Mouse (Mus musculus): ENCODE measurements around the gene Atp8a2. TPM values are rescaled to one million over a fixed set of nuclear protein-coding genes. Genes with fewer than 3 reads are reported as not detected.
"Not testable (repeated sequence)": the region's sequence is repeated elsewhere in the genome, so short reads cannot be mapped to it uniquely, and the experiment has no call there.

The Atp8a2 gene
- polyA plus RNA-seq, 1 experiment = 0.70 TPM

DNA sequence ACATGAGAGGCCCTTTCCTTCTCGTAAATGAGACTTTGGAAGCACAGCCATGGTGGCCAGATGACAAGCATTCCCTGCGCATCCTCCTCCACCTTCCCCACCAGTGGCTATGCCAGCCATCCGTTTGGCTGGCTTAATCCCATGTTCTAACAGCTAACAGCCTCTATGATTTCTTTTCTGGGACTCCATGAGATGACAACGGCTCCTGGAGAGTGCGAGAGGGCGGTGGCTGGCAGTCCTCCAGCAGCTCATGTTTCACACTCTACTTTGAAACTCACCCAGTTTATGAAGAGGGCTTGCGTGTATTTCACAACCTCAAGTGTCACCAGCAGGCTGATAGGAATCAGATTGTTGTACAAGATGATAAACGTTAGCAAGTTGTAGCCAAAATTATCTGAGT is 170.3 kb downstream of the Atp8a2 start:
- peak; percentile 31 for DNase-seq (ENCODE audit: low read depth)

DNA sequence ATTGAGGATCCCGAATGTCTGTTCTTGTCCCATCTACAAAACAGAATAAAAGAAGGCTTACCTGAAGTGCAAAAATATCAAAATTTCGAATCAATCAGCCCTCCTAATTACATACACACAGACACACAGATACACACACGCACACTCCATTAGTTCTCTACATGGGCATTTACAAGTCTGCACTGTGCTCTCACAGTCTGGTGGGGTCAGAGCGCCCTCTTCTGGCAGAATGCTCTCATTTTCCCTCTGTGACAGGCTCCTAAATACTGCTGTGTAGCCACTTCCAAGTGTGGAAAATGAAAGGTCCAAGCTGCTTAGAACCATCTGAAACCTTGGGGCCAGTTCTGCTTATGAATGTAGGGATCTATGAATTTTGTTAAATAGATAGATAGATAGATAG is 181.1 kb downstream of the Atp8a2 start:
- DNase-seq (ENCODE audit: low read depth) = peak; percentile 14

DNA sequence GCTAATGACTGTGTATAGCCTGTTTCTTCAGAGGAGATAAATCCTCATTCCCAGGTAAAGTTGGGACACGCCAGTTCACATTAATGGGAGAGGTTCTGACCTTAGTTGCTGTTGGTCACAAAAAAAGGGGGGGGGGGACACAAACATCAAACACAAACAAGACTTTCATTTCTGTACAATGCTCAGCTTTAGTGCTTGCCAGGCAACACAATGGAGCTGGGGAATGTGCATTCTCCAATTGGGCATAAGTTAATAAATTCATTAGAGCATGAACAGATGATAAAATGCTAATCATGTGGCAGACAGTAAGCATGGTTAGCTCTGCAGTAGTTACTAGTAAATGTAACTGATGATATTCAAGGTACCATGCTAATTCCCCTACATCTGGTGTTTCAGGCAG is 195.2 kb downstream of the Atp8a2 start:
- no peak for DNase-seq (ENCODE audit: low read depth)

DNA sequence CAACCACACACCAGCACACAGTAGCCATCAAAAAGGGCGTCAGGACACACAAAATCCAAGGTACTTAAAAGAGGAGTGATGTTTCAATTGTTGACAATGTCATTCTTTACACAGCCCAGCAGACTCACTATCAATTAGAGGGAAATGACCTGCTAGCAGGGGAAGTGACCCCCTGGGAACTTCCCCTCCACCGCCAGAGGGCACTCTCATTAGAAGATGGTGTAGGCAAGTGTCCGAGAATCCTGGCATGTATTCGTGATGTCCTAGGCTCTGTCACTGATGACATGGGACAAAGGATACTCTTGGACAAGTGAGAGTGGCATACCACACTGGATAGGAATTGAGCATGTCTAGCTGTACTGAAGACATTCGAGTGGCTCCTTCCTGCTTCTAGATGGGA is 208.1 kb downstream of the Atp8a2 start:
- DNase-seq (ENCODE audit: low read depth) = no peak

DNA sequence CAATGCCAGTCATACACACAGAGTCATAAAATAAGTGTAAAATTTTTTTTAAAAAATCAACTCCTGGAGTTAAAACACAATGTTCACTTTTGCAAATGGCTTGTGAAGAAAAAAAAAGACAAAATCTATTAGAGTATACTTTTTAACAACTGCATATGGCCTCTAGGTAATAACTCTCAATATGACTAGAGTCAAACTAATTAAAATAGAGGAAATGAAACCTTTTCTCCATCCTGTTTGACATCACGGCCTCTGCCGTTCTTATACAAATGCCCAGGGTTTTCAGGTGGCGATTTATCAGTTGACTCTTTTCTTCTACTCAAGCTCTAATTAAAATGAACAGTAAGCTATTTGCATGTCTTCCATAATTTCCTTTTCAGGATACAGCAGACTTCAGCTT is 209.0 kb downstream of the Atp8a2 start:
- no peak for DNase-seq (ENCODE audit: low read depth)

DNA sequence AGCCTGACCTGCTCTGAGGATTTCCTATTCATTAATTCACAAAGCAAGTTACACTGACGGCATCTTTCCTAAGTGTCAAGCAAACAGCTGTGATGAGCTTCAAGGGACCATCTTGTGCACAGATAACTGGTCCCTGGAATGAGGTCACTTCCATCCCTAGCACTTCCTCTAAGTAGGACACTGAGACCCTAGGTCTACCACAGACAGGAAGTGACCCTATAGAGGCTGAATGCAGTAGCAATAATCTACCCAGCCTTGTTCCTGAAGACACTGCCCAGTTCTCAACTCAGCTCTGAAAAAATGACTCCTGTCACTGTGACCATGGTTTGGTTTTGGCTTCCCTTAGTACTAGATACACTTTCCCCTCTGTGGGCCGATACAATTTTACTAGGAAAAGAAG is 219.0 kb downstream of the Atp8a2 start:
- no peak for DNase-seq (ENCODE audit: low read depth)

DNA sequence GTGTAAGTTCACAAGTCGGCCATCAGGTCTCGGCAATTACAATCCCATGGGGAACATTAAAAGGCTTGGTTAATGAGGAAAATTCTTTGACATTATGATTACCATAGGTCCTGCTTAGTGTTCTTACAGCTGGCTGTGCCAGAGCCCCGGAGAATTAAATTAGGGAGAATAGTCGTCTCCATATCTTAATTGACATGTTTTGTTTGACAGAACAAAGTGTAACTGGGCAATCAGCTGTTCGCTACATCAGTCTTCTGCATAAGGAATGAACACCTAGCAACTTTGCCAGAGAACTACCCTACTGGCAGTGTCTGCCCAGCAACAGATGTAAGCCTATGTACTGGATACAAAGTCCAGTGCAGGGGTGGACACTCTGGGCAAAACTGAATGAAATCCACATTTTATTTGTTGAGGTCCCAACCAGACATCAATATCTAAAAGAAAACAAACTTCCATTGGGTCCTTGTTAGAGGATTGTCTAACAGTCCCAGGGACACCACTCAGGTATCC is 225.7 kb downstream of the Atp8a2 start:
- DNase-seq (ENCODE audit: low read depth) = no peak

DNA sequence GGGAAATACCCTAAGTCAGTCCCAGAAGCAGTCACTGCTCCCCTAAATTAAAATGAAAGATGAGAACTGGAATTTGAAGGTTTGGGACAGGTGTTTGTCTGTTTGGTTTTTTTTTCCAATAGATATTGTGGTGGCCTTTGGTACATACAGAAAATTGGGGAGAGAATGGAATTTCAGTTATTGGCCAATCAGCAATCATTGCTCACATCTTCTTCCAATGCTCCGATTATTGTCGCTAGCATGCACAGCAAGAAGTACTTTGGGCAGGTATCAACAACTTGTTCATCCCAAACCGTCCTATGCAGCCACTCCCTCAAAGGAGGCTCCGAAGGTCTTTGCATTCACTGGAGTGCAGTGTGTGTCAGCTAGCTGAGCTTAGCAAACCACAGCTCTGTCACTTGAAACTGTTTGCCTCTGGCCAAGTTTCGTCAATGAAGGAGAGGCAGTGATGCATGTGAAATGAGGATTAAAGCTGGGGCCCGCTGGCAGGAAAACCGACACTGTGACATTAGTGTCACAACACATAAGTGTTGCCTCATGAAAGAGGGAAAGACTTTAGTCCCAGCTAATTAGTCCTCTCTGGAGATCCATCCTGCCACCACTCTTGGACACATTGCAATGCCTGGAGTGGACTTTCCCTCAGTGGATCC is 227.4 kb downstream of the Atp8a2 start:
- DNase-seq (ENCODE audit: low read depth) = peak; percentile 52

DNA sequence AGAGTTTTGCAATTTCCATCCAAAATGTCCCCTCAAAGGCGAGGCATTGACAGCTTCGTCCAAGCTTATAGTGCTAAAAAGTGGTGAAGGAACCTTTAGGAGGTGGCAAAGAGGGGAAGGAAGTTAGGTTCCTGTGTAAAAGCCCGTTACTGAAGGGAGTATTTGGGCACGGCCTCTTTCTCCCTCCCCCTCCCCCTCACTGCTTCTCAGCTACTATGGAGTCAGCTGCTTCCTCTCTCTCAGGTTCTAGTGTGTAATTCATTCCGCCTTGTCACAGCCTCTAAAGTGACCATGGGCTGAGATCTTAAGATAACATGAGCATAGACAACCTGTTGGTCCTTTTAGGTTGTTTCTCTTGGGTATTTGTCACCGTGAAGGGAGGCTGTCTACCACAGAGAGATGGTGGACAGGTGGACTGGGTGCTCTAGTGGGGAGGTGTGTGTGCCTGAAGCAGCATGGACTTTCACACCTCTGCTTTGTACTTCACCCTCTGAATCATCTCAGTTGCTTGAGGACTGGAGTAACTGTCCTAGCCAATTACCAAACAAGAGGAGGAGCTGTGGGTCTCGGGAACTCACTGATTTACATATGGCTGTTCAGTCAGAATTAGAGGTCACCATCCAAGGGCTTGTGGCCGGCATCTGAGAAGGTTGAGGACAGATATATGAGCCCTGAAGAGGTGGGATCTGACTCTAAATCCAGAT is 229.0 kb downstream of the Atp8a2 start:
- no peak for DNase-seq (ENCODE audit: low read depth)

DNA sequence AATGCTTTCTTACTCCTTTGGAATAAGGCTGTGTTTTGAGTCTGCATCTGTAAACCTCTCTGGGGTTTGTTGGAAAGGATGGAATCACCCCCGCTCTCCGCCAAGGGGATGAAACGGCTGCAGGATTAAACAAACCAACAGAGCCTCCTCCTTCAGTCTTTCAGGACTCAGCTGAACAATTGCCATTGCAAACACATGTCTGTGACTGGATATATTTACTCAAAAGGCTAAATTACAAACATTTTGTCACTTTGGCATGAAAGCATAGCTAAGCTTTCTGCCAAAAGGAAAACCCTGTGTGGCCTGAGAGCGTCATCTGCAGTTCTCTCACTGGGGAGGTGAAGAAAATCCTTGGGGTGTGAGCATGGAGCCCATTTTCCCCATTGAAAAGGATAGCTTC is 230.0 kb downstream of the Atp8a2 start:
- DNase-seq (ENCODE audit: low read depth) = no peak

DNA sequence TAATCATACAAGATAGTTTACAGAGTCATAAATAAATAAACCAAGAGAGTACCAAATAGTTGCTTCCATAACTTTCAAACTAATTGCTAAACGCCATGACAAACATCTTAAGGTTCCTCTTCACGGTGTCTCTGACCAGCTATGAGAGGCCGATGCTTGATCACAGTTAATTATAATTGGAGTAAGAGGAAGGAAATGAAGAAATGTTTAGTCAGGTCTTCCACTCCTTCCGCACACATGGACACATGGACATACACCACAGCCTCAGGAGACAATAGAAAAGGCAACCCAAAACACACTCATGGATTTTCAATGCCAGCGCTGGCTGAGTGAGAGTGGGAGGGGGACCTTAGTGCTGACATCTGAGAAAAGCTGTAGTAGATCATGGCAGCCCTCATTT is 232.4 kb downstream of the Atp8a2 start:
- DNase-seq (ENCODE audit: low read depth) = no peak

DNA sequence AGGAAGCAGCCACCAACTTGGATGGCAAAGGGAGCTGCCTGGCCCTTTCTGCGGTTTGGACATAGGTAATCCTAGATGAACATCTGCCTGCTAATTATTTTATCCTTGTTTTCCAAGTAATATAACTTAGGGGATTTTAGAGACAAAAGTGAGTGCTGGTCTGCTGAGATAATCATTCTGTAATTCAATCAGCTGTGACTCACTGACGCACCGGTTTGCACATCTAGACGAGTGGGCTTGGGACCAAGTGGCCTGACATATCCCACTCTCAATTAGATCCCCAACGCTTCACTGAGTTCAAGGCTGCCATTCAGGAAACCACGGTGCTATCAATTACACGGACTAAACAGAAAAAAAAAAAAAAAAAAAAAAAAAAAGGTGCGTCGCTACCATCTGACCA is 236.0 kb downstream of the Atp8a2 start:
- no peak for DNase-seq (ENCODE audit: low read depth)

DNA sequence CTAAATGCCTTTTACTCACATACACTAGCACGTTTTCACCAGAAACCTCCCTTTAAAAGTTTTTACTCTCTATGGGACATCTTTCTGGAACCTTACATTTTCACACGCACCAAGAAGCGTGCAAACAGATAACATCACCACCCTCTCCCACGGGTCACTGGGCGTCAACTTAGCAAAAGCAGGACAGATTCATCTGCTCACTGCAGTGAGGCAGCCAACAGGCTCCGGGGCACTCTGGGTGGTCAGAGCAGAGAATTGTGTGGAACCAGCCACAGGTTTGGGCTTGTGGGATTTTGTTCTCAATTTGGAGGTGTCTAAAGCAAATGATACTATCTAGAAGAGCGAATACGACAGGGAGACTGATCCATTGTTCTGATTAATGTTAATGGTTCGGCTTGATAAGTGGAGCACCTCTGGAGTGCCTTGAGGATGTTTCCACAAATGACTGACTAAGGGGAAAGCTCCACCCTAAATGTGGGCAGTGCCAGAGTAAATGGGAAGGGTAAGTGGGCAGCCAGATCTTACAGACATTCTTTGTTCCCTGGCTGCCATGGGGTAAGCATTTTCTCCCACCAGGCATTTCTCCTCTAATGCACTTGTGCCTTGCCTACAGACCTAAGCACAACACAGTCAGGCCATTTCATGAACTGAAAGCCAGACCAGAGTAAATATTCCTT is 236.6 kb downstream of the Atp8a2 start:
- DNase-seq (ENCODE audit: low read depth) = no peak

DNA sequence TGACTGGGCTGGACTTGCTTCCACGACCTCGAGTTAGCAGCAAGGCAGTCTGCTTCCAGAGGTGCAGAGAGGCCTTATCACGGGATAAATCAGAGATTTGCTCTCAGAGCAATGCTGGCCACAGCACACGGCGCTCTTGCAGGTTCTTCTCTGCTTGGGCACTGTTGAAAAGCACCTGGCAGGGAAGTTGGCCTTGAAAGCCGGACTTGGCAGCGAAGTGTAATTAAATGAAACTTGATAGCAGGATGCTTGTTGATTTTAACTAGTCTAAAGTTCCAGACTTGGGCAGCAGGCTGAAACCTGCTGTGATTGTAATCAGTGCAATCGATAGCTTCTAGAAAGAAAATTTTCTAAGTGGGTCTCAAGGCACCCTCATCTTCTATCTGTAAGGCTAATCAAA is 237.3 kb downstream of the Atp8a2 start:
- no peak for DNase-seq (ENCODE audit: low read depth)

DNA sequence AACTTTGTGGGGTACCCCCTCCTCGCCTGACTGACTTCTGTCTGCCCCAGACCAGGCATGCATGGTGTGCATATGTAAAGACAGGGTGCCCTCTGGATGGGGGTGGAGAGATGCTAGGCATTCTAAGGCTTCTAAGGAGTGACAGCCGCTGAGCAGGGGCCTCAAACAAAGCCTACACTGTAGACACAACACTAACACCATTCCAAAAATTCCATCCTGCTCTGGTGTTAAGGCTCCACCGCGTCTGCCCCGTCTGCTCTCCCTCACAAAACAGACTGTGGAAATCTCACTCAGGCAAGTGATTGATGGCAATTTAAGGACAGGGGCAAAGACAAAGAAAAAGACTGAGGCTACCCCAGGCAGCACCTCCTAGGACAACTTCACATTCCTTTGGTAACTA is 247.0 kb downstream of the Atp8a2 start:
- no peak for DNase-seq (ENCODE audit: low read depth)

DNA sequence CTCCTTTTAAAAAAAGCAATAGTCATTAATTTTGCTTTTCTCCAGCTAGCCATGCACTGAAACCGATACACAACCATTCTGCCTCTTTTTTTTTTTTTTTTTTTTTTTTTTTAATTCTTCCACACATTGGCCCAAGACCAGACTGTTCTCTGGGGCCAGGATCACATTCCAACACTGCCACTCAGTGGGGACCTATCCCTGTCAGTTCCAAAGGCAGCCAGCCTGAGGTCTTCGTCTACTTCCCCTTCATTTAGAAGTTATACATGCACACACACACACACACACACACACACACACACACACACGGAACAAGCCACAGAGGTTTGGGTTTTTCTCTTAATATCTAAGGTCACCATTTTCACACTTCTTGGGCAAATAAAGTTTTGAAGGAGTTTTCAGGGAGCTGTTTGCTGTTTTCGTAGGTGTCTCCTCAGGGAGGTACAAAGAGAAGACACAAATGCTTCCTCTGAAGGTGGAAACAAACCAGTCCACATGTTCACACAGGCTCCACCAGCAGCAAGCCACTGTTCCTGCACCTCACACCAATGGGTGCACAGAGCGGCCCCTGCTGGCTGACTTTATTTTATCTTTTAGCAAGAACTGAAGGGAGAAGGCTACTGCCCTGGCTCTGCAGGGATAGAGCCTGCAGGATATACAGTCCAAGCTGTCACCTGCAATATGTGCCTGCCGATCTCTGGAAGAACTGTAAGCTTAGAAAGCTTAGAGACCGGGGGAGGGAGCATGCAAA is 253.9 kb downstream of the Atp8a2 start:
- DNase-seq (ENCODE audit: low read depth) = no peak

DNA sequence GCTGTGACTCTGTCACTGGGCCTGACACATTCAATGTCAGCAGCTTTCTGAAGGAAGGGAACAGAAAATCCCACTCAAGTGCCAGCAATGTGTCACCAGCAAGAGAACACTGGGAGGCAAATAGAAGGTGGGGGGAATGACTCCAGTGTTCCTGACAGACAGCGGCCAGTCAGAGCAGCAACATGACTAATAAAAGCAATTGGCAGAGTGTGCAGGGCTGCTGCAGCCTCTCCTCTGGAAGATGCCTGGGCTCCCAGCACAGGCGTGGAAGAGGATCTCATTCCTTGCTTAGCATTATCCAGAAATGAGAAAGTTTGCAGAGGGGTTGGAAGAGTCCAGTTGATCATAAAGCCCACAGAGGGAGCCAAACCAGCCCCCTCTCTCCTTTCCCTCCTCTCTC is 254.8 kb downstream of the Atp8a2 start:
- DNase-seq (ENCODE audit: low read depth) = no peak

DNA sequence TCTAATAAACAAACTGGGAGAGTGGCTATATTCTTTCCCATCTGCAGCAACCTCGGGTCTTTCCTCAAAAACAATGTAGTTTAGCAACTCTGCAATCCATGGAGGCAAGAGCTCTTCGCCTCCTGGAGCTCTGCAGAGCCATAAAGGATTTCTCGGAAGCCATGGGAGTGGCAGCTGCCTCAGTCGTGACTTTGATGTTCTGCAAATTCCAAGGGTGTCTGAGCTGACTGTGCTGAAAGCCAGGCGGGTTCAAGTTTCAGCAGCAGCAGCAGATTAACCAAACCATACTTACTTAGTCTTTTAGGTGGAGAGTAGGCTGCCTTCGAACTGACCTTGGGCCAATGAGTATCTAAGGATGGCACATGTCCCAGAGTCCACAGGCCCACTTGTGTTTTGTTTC is 264.6 kb downstream of the Atp8a2 start:
- no peak for DNase-seq (ENCODE audit: low read depth)

DNA sequence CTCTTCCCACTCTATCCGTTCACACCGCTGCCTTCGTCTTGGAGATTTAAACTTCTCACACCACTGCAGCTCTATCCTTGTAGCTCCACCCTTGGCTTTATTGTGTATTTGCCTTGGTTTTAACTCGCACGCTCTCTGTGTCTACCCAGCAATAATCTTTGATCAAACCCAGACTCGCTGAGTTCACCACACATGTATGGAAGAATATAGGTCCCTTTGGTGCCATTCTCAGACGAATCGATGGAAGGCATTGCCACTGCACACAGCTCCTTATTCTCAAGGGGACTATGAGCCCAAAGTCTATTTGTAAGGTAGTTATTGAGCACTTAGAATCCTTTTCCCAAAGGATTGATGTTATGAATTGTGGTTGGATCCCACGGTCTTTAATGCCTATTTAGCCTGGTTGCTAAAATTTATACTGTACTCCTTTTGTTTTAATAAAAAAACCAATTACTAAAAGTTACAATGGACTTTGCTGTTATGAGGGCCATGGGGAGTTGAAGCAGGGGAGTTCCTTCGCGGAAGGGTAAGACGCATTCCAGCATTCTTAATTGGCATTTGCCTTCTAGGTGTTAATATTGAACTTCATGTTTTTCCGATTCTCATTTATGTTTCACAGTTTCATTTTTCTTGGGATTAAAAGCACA is 265.4 kb downstream of the Atp8a2 start:
- no peak for DNase-seq (ENCODE audit: low read depth)

DNA sequence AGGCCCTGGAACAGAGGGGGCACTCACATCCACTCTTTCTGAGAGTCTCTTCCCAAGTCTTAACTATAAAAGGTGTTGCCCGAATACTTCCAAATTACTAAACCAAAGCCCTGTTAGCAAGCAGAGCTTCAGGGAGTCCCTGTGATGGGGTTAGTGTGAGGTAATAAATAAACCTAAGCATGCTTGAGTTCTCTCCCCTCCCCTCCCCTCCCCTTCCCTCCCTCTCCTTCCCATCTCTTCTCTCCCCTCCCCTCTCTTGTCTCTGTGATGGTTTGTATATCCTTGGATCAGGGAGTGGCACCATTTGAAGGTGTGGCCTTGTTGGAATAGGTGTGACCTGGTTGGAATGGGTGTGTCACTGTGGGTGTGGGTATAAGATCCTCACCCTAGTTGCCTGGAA is 267.8 kb downstream of the Atp8a2 start:
- not testable (repeated sequence) for DNase-seq (ENCODE audit: low read depth)

DNA sequence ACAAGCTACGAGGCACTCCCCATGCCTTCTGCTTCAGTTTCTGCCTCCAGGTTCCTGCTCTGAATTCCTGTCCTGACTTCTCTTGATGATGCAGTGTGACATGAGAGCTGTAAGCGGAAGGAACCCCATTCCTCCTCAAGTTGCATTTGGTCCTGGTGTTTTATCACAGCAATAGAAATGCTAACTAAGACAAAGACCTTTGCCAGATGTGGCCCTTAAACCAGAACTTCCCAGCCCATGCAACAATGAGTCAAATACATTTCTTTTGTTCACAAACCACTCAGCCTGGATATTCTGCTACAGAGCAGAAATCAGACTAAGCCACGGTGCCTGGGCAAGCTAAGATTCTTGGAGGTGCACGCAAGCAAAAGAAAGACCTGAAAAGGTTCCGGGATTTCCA is 268.2 kb downstream of the Atp8a2 start:
- no peak for DNase-seq (ENCODE audit: low read depth)

DNA sequence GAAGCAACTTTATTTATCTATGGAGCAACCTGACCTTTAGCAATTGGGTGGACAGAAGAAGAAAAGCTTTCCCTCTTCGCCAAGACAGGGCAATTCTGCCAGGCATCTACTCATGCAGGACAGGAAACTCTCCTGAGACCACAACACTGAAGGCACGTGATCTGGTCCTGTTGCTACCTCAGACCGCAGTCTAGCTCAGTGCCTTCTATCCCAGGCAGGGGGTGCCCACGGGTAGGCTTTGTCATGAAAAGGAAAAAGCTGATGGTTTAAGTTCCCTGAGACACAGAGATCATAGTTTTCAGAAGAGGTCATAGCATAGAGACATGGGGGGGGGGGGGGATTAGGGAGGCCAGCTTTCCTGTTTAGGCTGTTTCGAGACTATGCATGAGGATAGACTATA is 269.2 kb downstream of the Atp8a2 start:
- DNase-seq (ENCODE audit: low read depth) = no peak

All from gonadal fat pad, adult 2 months (tissue).